Mouse (Mus musculus): ENCODE results near the gene Snai1.

Snai1 gene

DNA sequence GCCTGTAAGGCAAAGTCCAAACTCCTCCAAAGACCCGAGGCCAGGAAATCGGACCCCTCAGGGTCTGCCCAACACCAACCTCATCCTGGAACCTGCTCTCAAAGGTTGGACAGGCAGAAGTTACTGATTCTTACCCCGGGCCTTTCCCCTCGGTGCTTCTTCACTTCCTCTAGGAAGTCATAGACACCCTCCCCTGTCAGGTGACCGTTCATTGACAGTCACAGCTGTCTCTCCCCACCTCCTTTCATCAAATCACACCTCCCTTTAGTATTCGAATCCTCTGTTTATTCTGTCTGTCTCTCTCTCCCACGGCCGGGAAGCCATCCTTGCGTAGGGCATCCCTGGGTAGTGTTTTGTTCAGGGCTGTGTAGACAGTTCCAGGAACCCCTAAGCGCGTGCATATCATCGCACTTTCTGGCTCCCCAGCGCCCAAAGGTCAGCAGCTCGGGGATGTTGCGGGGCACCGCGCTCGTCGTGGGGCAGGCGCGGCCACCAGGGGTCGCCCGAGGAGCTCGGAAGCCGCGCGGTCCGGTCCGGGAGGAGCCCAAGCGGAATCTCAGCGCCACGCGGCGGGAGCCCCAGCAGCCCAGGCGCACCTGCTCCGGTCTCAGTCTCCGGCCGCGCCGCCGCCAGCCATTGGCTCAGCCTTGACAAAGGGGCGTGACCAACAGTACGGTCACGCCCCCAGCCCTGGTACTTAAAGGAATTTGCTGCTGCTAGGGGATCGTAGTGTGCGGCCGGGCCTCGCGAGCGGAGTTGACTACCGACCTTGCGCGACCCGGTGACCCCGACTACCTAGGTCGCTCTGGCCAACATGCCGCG is at the start of gene Snai1:
Snai1 (plus strand) TSS at position 720 of the 822 bp plus-strand sequence.
- peak; percentile 43 to 78 for DNase-seq (ENCODE audit: low spot score in 2 of 2)

DNA sequence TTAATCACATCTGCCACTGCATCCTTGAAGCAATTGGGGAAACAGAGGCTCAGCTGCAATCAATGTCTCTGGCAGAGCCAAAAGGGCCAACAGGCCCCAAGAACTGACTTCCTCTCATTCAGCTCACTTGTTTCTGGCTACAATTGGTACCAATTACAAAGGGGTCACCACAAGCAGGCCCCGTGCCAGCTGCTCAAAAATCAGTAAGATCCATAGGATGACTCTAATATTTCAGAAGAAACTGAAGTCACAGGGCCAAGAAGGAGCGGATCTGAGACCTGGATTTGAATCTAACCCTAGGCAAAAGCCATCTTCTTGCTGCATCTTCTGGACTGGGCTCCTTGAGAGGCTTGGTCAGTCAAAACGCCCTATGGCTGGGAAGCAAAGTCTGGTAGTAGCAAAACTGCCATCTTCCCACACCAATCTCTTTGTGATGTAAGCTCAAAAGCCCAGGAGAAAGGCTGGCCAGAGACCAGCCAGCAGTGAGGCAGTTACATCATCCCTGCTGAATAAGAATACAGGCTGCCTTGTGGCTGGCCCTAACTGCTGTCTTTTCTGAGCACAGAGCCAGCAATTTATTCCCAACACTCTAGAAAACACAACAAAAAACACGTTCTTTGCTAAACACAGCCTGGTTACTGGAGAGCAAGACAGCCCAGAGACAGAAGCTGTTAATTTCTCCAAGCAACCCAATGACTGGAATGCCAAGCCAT is 47.0 kb upstream of the Snai1 start:
- peak; percentile 67 to 84 for DNase-seq (ENCODE audit: low spot score in 2 of 2)

DNA sequence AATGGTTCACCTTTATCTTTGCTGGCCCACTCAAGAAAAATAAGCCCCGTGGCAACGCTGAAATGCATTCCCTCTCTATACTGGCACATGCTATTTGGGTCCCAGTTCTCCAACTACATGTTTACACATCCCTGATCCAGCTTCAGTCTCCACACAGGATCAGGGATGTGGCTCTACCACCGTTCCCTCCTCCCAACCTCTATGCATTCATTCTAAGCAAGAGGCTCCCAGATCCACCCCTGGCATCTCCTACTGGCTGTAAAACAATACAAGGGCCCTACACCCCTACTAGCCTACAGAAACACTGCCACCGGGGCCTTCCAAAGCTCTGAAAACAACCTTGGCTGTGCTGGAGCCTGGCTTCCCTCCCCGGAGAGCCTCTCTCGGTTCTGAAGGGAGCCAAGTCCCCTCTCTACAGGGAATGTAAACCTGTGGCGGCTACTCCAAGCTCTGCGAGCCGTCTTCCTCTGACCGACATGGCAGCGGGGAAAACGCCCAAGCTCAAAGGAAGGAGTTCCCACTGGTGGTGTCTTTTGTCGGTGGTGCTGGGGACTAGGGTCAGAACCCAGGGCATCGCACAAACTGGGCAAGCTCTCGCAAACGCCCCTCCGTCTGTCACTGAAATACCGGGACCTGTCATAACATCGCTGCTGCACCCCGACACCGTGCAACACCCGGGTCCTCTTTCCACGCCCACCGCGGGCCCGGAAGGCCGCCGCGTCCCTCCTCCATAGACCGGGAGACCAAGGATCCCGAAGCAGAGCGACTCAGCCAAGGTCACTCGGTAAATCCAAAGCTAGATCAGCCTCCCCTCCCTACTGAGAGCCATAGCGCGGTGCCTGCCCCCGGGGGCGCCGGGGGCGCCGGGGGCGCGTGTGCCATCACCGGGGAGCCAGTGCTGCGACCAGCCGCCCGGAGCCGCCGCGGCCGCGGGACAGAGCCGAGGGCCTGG is 46.0 kb upstream of the Snai1 start, which contains the start of gene Rnf114:
Rnf114 (plus strand) TSS at position 889 of the 952 bp plus-strand sequence.
- DNase-seq (ENCODE audit: low spot score in 2 of 2): peak in 1 of 2 experiments; percentile 50

DNA sequence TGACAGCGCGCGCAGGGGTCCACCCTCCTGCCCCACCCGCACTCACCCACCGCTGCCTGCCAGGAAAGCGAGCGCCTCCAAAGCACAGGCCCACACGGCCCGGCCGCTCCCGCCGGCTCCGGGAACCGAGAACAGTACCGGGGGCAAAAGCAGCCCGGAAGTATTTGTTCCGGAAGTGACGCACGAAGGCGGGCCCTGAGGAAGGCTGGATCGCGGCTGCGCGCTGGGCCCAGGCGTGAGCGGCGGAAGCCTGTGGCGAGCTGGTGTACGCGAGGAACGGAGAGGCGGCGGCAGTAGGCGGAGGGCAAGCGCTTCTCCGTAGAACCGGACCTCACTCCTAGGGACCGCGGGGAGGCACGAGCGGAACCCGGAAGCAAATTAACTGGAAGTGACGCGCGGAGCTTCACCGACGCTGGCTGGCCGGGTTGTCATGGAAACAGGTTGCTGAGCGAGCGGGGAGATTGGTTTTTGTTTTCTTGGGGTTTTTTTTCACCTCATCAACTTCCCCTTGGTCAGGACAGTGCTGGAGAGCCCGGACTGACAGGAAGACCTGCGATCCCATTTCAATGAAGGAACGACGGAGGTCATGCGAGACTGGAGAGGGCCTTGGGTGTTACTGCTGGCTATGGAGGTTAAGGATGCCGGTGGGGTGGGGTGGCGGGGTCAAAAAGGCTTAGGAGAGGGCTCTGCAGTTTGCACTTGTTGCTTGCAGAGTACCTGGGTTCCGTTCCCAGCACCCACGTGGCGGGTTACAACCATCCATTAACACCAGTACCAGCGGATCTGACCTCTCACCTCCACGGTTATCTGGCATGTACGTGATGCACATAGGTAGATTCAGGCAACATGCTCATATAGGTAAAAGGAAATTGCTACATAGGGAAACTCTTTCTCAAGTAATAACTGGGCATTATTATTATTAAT is 45.0 kb upstream of the Snai1 start, which contains the start of gene Spata2:
Spata2 (minus strand) TSS at position 175 of the 924 bp plus-strand sequence.
- peak; percentile 82 to 95 for DNase-seq (ENCODE audit: low spot score in 2 of 2)

DNA sequence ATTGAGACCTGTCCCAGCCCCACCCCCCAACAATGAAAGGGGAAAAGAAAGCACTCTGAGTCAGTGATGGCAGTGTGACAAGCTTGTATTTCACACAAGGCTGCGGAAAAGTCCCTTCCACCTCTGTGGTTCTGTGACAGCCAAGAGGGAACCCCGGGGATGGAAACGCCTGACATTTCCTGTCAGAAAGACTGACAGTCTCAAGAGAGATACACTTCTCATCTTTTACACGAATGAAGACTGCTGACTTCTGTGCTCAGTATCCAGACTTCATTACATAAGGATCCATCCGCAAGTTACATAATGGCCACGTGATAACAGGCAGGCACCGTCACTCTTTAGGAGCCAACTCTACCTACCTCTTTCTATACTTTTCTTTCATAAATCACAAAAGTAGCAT is 41.6 kb upstream of the Snai1 start:
- DNase-seq (ENCODE audit: low spot score in 2 of 2): peak in 1 of 2 experiments; percentile 70

DNA sequence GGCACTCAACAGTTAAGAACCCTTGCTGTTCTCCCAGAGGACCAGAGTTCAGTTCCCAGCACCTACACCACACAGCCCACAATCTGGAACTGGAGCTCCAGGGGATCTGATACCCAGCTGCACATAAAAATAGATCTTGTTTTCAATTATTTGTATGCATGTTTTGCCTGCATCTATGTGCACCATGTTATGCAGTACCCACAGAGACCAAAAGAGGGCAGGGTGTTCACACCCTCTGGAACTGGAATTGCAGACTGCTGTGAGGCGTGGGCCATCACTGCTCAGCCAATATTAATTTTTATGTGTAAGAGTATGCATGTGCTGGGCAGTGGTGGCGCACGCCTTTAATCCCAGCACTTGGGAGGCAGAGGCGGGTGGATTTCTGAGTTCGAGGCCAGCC is 40.7 kb upstream of the Snai1 start:
- DNase-seq (ENCODE audit: low spot score in 2 of 2): no peak

DNA sequence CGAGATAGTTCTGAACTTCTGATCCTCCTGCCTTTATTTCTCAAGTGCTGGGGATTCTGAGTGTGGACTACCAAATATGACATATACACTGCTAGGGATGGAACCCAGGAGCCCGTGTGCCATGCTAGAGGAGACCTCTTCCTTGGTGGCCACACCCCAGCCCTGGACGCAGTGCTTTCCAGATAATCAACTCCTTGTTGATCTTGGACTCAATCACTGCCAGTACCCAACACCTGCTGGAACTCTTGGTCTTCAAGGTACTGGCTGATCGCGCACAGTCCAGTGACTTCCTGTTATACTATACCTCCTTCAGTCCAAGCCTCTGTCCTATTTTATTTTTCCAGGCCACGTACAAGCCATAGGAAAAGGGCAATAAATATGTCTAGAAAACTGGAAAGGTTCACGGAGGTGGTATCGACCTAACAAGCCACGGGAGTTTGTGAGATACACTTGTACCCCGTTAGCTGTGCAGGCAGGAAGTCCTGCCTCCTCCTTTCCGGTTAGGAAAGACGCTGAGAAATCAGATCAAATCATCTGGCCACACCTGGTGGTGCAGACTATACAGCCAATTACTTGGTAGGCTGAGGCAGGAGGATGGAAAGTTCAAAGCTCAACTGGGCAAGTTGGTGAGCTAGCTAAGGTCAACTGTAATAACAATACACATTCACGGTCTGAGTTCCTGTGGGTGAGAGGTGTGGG is 35.3 kb upstream of the Snai1 start:
- DNase-seq (ENCODE audit: low spot score in 2 of 2): no peak

DNA sequence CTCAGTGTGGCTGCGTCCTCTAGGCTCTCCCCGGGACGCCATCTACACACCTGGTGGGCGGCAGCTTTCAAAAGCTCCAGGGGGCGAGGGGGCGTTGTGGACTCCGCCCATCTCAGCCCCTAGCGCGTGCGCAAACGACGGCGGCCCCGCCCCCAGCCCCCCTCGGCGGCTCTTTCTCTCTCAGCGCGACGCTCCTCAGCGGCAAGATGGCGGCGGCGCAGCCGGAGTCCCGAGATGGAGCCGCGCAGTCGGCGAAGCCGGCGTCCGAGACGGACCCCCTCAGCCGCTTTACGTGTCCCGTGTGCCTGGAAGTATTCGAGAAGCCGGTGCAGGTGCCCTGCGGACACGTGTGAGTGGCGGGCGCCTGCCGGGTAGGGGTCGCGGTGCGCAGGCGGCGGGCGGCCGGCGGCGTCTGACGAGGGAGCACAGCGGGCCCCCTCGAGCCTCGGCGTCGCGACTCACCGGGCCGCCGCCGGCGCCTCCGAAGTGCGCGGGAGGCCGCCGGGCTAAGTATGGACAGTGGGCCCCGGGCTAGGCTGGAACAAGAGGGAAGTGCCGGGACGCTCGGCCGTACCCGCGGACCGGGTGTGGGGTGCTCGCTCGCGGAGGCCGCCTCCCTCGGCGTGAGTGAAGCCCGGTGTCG is 34.6 kb upstream of the Snai1 start:
- DNase-seq (ENCODE audit: low spot score in 2 of 2): peak in 1 of 2 experiments; percentile 85

DNA sequence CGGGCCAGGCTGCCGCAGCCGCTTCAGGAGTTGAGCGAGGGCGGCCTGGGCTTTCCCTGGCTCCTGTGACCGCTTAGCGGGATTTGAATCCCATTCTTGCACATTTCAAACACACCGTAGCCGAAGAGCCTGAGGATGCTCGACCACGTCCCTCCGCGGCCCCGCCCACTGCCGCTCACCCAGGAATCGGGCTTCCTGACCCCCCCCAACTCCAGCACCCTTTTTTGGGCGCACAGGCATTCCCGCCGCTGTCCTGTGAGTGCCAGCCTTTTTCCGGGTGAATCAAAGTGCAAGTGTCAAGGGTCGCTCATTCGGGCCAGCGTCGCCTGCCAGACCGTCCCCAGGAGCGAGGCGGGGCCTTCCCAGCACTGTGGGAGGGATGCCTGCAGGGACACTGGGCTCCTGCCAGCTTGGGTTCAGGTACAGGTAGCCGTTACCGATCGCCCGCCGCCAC is 34.1 kb upstream of the Snai1 start:
- DNase-seq (ENCODE audit: low spot score in 2 of 2): no peak

DNA sequence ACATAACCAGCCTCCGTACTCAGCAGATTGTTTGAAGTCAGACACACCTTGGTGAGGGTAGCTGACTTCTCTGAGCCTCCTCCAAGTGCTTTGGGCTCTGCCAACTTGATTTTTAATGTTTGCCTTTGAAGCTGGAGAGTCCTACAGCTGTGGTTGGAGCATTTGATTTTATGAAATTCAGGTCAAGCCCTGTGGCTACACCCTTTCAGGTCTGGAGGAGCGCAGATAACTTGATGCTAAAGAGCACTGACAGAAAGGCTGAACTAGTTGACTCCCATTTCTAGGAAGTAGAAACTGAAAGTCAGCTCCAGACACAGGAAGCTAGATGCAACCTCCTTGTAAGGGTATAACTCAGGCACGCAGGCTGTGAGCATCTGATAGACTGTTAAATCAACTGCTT is 32.9 kb upstream of the Snai1 start:
- no peak for DNase-seq (ENCODE audit: low spot score in 2 of 2)

DNA sequence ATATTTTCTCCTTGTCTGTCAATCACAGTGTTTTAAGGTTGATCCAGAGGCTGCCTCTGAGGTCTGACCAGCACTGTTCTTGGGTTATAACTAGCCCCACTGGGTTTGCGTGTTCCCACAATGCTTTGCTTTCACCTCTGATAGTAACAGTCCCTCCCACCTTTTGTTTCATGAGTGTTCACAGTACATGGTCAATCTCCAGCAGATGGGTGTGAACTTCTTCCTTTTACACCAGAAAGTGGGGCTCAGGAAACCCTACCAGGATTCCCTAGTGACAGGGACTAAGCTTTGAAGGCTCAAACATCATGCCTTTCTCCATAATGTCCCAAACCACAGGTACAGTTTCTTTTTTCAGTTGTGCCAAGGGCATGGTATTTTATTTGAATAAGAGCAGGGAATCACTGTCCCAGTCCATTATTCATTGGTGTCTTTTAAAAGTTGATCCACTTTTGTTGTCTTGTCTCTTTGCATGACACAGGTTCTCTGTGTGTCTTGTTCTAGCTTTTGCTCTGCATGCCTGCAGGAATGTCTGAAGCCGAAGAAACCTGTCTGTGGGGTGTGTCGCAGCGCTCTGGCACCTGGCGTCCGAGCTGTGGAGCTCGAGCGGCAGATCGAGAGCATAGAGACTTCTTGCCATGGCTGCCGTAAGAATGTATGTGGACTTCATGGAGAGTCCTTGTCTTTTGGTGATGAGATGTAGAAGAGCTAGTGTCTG is 31.3 kb upstream of the Snai1 start:
- DNase-seq (ENCODE audit: low spot score in 2 of 2): no peak

DNA sequence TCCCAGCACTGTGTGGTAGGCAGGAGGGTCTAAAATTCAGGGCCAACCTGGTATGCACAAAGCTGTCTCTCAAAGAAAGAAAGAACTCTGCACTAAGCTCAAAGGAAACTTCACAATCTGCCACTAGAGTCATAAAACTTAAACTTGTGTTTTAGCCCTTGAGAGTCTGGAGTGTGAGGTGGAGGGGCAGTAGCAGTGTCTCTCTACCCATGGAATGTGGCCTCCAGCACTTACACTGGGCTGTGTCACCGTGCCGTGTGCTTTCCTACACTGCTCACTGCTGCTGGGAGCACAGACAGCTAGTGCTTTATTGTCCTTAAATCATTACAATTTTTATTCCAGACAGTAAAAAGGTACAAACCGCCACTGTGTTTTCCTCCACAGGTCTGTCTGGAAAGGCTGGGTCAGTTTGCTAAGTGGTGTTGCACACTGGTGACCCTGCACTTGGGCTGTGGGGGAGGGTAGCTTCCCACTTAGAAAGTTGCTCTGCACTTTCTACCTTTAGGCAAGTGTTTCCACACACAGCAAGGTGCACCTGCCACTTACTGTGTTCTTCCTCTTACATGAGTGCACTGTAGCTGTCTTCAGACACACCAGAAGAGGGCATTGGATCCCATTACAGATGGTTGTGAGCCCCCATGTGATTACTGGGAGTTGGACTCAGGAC is 30.1 kb upstream of the Snai1 start:
- no peak for DNase-seq (ENCODE audit: low spot score in 2 of 2)

DNA sequence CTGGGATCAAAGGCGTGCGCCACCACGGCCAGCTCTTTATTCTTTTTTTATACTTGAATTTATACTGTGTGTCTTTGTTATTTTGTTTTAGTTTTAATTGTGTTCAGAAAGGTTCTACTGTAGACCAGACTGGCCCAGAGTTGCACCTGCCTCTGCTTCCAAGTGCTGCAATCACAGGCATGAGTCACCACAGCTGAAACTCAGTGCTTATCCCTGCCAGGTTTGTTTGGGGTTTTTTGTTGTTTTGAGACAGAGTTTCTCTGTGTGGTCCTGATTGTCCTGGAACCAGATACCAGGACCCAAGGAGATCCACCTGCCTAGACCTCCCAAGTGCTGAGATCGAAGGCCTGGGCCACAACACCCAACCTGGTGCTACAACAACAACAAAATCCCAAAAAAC is 29.4 kb upstream of the Snai1 start:
- no peak for DNase-seq (ENCODE audit: low spot score in 2 of 2)

DNA sequence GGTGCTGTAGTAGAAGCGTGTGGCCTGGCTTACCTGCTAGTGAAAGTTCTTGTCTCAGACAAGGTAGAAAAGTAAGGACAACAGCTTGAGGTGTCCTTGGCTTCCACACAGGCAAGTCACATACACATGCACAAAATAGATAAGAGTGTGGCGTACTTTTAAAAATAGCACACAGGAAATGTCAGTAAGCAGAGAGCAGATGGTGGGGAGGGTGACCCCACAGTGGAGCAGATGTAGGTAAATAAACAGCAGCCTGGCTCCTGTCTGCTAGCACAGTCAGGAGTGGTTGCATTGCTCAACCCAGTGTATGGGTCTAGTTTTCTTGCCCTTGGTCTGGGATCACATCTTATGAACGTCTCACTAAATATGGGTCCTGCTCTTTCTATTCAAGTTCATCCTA is 27.5 kb upstream of the Snai1 start:
- peak in 1 of 2 experiments; percentile 34 for DNase-seq (ENCODE audit: low spot score in 2 of 2)

DNA sequence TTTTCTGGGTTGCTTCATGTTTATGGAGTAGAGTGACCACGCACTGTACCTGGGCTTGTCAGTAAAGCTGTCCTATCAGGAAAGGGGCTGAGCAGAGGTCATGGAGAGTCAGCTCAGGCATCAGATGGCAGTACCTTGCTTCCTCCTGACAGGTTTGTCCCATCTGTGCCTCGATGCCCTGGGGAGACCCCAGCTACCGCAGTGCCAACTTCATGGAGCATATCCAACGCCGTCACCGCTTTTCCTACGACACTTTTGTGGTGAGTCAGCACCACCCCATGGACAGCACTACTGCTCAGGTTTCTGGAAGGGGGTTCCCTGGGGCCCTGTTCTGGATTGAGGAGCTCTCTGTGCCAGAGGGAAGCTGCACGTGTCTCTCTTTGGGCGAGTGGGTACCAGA is 25.6 kb upstream of the Snai1 start:
- DNase-seq (ENCODE audit: low spot score in 2 of 2): no peak

DNA sequence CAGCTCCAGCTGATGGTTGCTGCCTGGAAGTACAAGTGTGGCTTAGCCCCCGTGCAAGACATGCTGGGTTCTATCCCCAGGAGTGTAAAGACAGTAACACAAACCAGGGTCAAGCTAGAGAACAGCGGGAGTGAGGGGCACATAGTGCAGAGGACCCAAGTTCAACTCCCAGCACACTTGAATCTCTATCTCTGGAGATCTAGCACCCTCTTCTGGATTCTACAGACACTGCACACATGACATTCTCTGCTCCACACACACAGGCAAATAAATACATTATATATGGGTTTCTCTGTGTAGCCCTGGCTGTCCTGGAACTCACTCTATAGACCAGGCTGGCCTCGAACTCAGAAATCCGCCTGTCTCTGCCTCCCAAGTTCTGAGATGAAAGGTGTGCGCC is 25.0 kb upstream of the Snai1 start:
- DNase-seq (ENCODE audit: low spot score in 2 of 2): no peak

DNA sequence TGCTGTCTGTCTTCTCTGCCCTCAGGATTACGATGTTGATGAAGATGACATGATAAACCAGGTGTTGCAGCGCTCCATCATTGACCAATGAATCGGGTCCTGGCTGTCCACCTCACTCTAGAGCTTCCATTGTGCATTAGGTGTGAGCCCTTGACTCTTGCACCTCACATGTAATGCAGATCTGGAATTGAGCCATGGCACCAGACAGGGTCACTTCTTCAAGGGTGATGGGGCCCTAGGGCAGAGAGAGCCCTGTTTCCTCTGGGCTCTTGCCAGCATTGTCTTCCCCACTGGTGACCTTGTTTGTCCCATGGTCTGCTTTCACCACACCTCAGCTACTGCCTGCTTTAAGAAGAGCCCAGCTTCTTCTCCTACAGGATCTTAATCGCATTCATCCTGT is 23.4 kb upstream of the Snai1 start:
- no peak for DNase-seq (ENCODE audit: low spot score in 2 of 2)

DNA sequence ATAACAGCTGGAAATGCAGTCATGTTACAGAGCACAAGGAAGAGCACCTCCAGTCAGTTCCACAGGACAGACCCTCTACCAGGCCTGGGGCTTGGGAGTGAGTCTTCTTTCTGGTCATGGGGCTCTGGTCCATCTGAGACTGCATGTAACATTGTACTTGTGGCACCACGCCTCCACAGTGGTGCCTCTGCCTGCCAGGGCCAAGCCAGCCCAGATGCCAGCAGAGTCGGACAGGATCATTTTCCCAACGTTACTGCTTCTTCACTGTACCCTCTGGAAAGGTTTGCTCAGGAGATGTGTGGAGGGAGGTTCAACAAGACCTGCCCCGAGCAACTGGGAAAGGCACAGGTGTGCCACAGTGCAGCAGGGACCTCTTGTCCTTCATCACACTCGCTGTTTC is 22.3 kb upstream of the Snai1 start:
- DNase-seq (ENCODE audit: low spot score in 2 of 2): no peak
